Mouse (Mus musculus): ENCODE results near the gene Pde3a. TPM values are rescaled to one million over a fixed set of nuclear protein-coding genes. Genes with fewer than 3 reads are reported as not detected.

Pde3a gene
- polyA plus RNA-seq, 1 experiment from 2014 or later: 6.0 TPM

GRCm38 (mm10) chr6:141328071-141328470, 79.0 kb downstream of the Pde3a start:
- Histone ChIP-seq H3K4me3 (ENCODE audit: low read depth, low read length) (no peak overlapping the region), H3K4me2 (no peak overlapping the region), H3K9me3 (ENCODE audit: control insufficient read depth, low read length) (no peaks in the 10 kb centered on the region), H3K4me1 (replicated peaks; ENCODE audit: control insufficient read depth, insufficient read depth, low read length) (no peaks in the 10 kb centered on the region), H3K27ac (ENCODE audit: low read depth, low read length) (no peak overlapping the region), H3K9ac (ENCODE audit: low read depth, low read length) (no peak overlapping the region), H3K36me3 (ENCODE audit: control insufficient read depth, insufficient read depth, low read length) (no peaks in the 10 kb centered on the region), H3K27me3 (replicated peaks; ENCODE audit: control insufficient read depth, insufficient read depth, low read length) (no peaks in the 10 kb centered on the region)
- ATAC-seq (replicated peaks; ENCODE audit: low FRiP score) (no peak; the same call in 1 of the 2 replicates), DNase-seq (ENCODE audit: low spot score) (no peak)
- WGBS: 73% methylated on average over 3 of the region's 3 CpGs

GRCm38 (mm10) chr6:141331464-141331863, 82.4 kb downstream of the Pde3a start:
- ATAC-seq (replicated peaks; ENCODE audit: low FRiP score) (no peak), DNase-seq (ENCODE audit: low spot score) (no peak)
- Histone ChIP-seq H3K9ac (ENCODE audit: low read depth, low read length) (no peak overlapping the region), H3K4me1 (replicated peaks; ENCODE audit: control insufficient read depth, insufficient read depth, low read length) (no peaks in the 10 kb centered on the region), H3K36me3 (ENCODE audit: control insufficient read depth, insufficient read depth, low read length) (no peaks in the 10 kb centered on the region), H3K27me3 (replicated peaks; ENCODE audit: control insufficient read depth, insufficient read depth, low read length) (no peaks in the 10 kb centered on the region), H3K4me3 (ENCODE audit: low read depth, low read length) (no peak overlapping the region), H3K4me2 (no peak overlapping the region), H3K9me3 (ENCODE audit: control insufficient read depth, low read length) (no peaks in the 10 kb centered on the region), H3K27ac (ENCODE audit: low read depth, low read length) (no peak overlapping the region)
- 36% methylated on average over 2 of the region's 2 CpGs for WGBS

DNA sequence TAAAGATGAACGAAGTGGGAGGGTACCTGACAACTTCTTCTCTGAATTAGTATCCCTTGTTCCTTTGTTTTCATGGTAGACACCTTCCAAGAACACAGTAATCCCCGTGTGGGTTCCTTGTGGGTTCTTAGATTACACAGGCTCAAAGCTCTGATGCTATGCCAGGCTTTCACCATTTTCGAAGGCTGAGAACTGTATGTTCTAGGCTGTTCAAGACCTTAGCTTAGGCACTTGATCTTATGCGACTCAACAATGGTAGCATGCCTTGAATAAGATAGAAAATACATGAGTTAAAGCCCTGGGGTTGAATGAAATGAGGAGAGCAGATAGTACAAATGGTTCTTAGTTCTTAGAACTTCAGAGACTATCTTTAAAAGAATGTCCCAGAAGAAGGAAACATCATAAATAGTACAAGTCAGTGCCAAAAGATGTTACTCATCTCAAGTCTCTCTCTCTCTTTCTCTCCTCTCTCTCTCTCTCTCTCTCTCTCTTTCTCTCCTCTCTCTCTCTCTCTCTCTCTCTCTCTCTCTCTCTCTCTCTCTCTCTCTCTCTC, 83.6 kb downstream of the Pde3a start:
- no peak overlapping the region for H3K27ac ChIP-seq (ENCODE audit: low read depth, low read length)

DNA sequence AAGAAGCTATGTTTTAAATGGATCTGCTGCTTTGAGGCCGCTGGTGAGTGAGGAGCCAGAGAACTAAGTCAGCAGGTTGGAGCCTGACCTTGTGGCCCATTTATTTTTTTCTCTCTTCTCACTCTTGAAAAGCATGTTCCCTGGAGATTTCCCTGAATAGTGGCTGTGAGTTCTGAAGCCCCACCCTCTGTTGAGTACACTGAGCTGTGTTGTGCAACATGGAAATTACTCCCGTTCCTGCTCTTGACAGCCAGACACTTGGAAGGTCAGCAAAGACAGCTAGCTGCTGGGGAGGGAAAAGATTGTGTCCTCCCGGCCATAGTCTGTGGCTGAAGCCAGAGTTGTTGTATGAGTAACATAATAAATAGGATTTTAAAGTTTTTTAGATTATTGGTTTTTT, 84.2 kb downstream of the Pde3a start:
- Histone ChIP-seq H3K27ac (ENCODE audit: low read depth, low read length) (no peak overlapping the region), H3K4me1 (replicated peaks; ENCODE audit: control insufficient read depth, insufficient read depth, low read length) (no peaks in the 10 kb centered on the region), H3K27me3 (replicated peaks; ENCODE audit: control insufficient read depth, insufficient read depth, low read length) (no peaks in the 10 kb centered on the region), H3K9ac (ENCODE audit: low read depth, low read length) (no peak overlapping the region), H3K4me3 (ENCODE audit: low read depth, low read length) (no peak overlapping the region), H3K4me2 (no peak overlapping the region), H3K36me3 (ENCODE audit: control insufficient read depth, insufficient read depth, low read length) (no peaks in the 10 kb centered on the region), H3K9me3 (ENCODE audit: control insufficient read depth, low read length) (no peaks in the 10 kb centered on the region)
- WGBS: 49% methylated on average over 3 of the region's 3 CpGs
- ATAC-seq (replicated peaks; ENCODE audit: low FRiP score): 0 out of 2 replicates have a peak, but pooled peaks have one; percentile 19
- no peak for DNase-seq (ENCODE audit: low spot score)

More for the DNA sequence above, 83.6 kb downstream of the Pde3a start:
- Histone ChIP-seq H3K4me2 (no peak overlapping the region), H3K9me3 (ENCODE audit: control insufficient read depth, low read length) (no peaks in the 10 kb centered on the region), H3K4me3 (ENCODE audit: low read depth, low read length) (no peak overlapping the region), H3K4me1 (replicated peaks; ENCODE audit: control insufficient read depth, insufficient read depth, low read length) (no peaks in the 10 kb centered on the region), H3K36me3 (ENCODE audit: control insufficient read depth, insufficient read depth, low read length) (no peaks in the 10 kb centered on the region), H3K27me3 (replicated peaks; ENCODE audit: control insufficient read depth, insufficient read depth, low read length) (no peaks in the 10 kb centered on the region), H3K9ac (ENCODE audit: low read depth, low read length) (no peak overlapping the region)
- DNase-seq (ENCODE audit: low spot score) (no peak), ATAC-seq (replicated peaks; ENCODE audit: low FRiP score) (no peak)
- 78% methylated on average over 4 of the region's 4 CpGs for WGBS

DNA sequence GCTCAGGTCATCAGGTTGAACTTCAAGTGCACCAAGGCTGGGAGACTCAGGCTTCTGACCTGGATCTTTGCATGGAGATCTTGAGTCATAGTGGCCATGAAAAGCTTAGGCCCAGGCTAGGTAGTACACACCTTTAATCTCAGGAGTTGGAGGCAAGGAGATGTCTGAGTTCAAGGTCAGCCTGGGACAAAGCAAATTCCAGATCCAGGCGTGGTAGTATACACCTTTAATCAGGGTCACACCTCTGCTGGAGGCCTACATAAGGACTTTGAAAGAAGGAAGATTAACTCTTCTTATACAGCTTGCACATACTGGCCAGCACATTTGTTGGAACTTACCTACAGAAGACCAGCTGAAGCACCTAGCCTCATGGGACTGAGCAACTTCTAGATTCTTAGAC, 86.8 kb downstream of the Pde3a start:
- Histone ChIP-seq H3K4me1 (replicated peaks; ENCODE audit: control insufficient read depth, insufficient read depth, low read length) (no peaks in the 10 kb centered on the region), H3K27ac (ENCODE audit: low read depth, low read length) (no peak overlapping the region)
- WGBS: 63% methylated on average over 1 of the region's 1 CpGs

DNA sequence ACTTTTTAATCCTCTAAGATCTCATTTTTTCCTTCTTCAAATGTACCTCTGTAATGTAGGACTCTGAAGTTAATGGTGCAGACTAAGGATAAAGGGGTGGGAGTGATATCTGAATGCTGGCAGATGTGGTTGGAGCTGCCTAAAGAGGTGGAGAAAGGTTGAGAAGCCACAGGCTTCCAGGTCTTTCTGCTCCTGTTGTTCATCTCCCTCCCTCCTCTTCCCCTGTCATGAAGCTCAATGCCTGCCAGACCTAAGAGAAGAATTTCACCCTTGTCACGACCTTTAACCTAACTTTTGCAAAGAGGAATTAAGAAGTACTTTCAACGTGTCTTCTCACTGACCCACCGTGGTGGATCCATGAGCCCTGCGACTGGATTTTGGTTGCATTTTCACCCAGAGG, 87.4 kb downstream of the Pde3a start:
- Histone ChIP-seq H3K27ac (ENCODE audit: low read depth, low read length) (no peak overlapping the region), H3K4me2 (no peak overlapping the region), H3K4me3 (ENCODE audit: low read depth, low read length) (no peak overlapping the region), H3K9ac (ENCODE audit: low read depth, low read length) (no peak overlapping the region), H3K36me3 (ENCODE audit: control insufficient read depth, insufficient read depth, low read length) (no peaks in the 10 kb centered on the region), H3K27me3 (replicated peaks; ENCODE audit: control insufficient read depth, insufficient read depth, low read length) (no peaks in the 10 kb centered on the region), H3K4me1 (replicated peaks; ENCODE audit: control insufficient read depth, insufficient read depth, low read length) (no peaks in the 10 kb centered on the region), H3K9me3 (ENCODE audit: control insufficient read depth, low read length) (no peaks in the 10 kb centered on the region)
- ATAC-seq (replicated peaks; ENCODE audit: low FRiP score): no peak
- 66% methylated on average over 4 of the region's 4 CpGs for WGBS
- DNase-seq (ENCODE audit: low spot score): no peak

More for the DNA sequence above, 86.8 kb downstream of the Pde3a start:
- Histone ChIP-seq H3K9me3 (ENCODE audit: control insufficient read depth, low read length) (no peaks in the 10 kb centered on the region), H3K9ac (ENCODE audit: low read depth, low read length) (no peak overlapping the region), H3K4me3 (ENCODE audit: low read depth, low read length) (no peak overlapping the region), H3K4me2 (no peak overlapping the region), H3K27me3 (replicated peaks; ENCODE audit: control insufficient read depth, insufficient read depth, low read length) (no peaks in the 10 kb centered on the region), H3K36me3 (ENCODE audit: control insufficient read depth, insufficient read depth, low read length) (no peaks in the 10 kb centered on the region)
- no peak for ATAC-seq (replicated peaks; ENCODE audit: low FRiP score)
- no peak for DNase-seq (ENCODE audit: low spot score)

- no peaks in the 10 kb centered on the region for H3K4me1 ChIP-seq (replicated peaks; ENCODE audit: control insufficient read depth, insufficient read depth, low read length)
- ATAC-seq (replicated peaks; ENCODE audit: low FRiP score) (no peak), DNase-seq (ENCODE audit: low spot score) (no peak)
- no peak overlapping the region for H3K4me3 ChIP-seq (ENCODE audit: low read depth, low read length)
- no peaks in the 10 kb centered on the region for H3K36me3 ChIP-seq (ENCODE audit: control insufficient read depth, insufficient read depth, low read length)
- no peak overlapping the region for H3K4me2 ChIP-seq
- WGBS: 48% methylated on average over 8 of the region's 8 CpGs
- no peaks in the 10 kb centered on the region for H3K27me3 ChIP-seq (replicated peaks; ENCODE audit: control insufficient read depth, insufficient read depth, low read length)
- no peak overlapping the region for H3K27ac ChIP-seq (ENCODE audit: low read depth, low read length)
- no peak overlapping the region for H3K9ac ChIP-seq (ENCODE audit: low read depth, low read length)
- no peaks in the 10 kb centered on the region for H3K9me3 ChIP-seq (ENCODE audit: control insufficient read depth, low read length)
Observed at GRCm38 (mm10) chr6:141337673-141338072, 88.6 kb downstream of the Pde3a start.

GRCm38 (mm10) chr6:141341385-141341784, 92.3 kb downstream of the Pde3a start:
- no peaks in the 10 kb centered on the region for H3K9me3 ChIP-seq (ENCODE audit: control insufficient read depth, low read length)
- H3K27ac ChIP-seq (ENCODE audit: low read depth, low read length): no peak overlapping the region
- H3K27me3 ChIP-seq (replicated peaks; ENCODE audit: control insufficient read depth, insufficient read depth, low read length): no peaks in the 10 kb centered on the region
- no peaks in the 10 kb centered on the region for H3K36me3 ChIP-seq (ENCODE audit: control insufficient read depth, insufficient read depth, low read length)
- ATAC-seq (replicated peaks; ENCODE audit: low FRiP score) (no peak), DNase-seq (ENCODE audit: low spot score) (no peak)
- no peak overlapping the region for H3K9ac ChIP-seq (ENCODE audit: low read depth, low read length)
- no peak overlapping the region for H3K4me2 ChIP-seq
- H3K4me1 ChIP-seq (replicated peaks; ENCODE audit: control insufficient read depth, insufficient read depth, low read length): no peaks in the 10 kb centered on the region
- H3K4me3 ChIP-seq (ENCODE audit: low read depth, low read length): no peak overlapping the region
- WGBS: 61% methylated on average over 2 of the region's 2 CpGs

DNA sequence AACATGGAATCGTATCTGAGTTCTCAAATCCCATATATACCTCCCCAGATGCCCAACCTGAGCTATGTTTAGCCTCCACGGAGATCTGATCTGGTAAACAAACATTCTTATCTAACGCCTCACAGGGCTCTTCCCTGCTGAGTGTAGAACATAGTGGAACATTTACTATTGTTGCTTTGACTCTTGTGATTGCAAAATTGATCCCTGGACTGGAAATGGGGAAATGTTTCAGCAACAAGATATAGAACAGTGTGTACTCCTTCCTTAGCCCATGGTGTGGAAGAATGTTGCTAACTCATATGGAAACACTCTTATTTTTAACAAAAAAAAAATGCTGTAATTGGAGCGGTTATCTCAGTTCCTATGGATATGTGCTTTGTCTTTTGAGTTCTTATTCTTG, 98.8 kb downstream of the Pde3a start:
- no peak overlapping the region for H3K4me3 ChIP-seq (ENCODE audit: low read depth, low read length)
- no peaks in the 10 kb centered on the region for H3K36me3 ChIP-seq (ENCODE audit: control insufficient read depth, insufficient read depth, low read length)
- no peak; the same call in 1 of the 2 replicates for ATAC-seq (replicated peaks; ENCODE audit: low FRiP score)
- no peaks in the 10 kb centered on the region for H3K4me1 ChIP-seq (replicated peaks; ENCODE audit: control insufficient read depth, insufficient read depth, low read length)
- H3K9ac ChIP-seq (ENCODE audit: low read depth, low read length): no peak overlapping the region
- no peak overlapping the region for H3K27ac ChIP-seq (ENCODE audit: low read depth, low read length)
- H3K27me3 ChIP-seq (replicated peaks; ENCODE audit: control insufficient read depth, insufficient read depth, low read length): no peaks in the 10 kb centered on the region
- no peak for DNase-seq (ENCODE audit: low spot score)
- no peaks in the 10 kb centered on the region for H3K9me3 ChIP-seq (ENCODE audit: control insufficient read depth, low read length)
- no peak overlapping the region for H3K4me2 ChIP-seq
- 46% methylated on average over 4 of the region's 4 CpGs for WGBS
